Mouse (Mus musculus): ENCODE measurements around the gene Tmem40.

Tmem40 gene

GRCm38 (mm10) chr6:115700778-115701177 lies 61.4 kb downstream of the Tmem40 start:
- no peak for DNase-seq (ENCODE audit: low spot score)

GRCm38 (mm10) chr6:115698699-115699098 lies 63.5 kb downstream of the Tmem40 start:
- no peak for DNase-seq (ENCODE audit: low spot score)

- no peak for DNase-seq (ENCODE audit: low spot score)
These were observed 64.3 kb downstream of the Tmem40 start for GRCm38 (mm10) chr6:115697739-115698558.

GRCm38 (mm10) chr6:115696707-115697215 lies 65.4 kb downstream of the Tmem40 start:
- no peak for DNase-seq (ENCODE audit: low spot score)

GRCm38 (mm10) chr6:115695124-115695523 lies 67.1 kb downstream of the Tmem40 start:
- DNase-seq (ENCODE audit: low spot score): no peak

- DNase-seq (ENCODE audit: low spot score): no peak
These were observed 67.8 kb downstream of the Tmem40 start for GRCm38 (mm10) chr6:115694441-115694842.

- no peak for DNase-seq (ENCODE audit: low spot score)
These were observed 69.1 kb downstream of the Tmem40 start for GRCm38 (mm10) chr6:115692963-115693730.

GRCm38 (mm10) chr6:115692163-115692950 lies 69.9 kb downstream of the Tmem40 start:
- no peak for DNase-seq (ENCODE audit: low spot score)

GRCm38 (mm10) chr6:115690105-115690504 lies 72.1 kb downstream of the Tmem40 start:
- no peak for DNase-seq (ENCODE audit: low spot score)

- DNase-seq (ENCODE audit: low spot score): no peak
These were observed 73.6 kb downstream of the Tmem40 start for GRCm38 (mm10) chr6:115688589-115688988.

GRCm38 (mm10) chr6:115687753-115688152 lies 74.5 kb downstream of the Tmem40 start:
- no peak for DNase-seq (ENCODE audit: low spot score)

- no peak for DNase-seq (ENCODE audit: low spot score)
These were observed 77.2 kb downstream of the Tmem40 start for GRCm38 (mm10) chr6:115684851-115685646.

GRCm38 (mm10) chr6:115684271-115684670 lies 77.9 kb downstream of the Tmem40 start:
- DNase-seq (ENCODE audit: low spot score): no peak

- no peak for DNase-seq (ENCODE audit: low spot score)
These were observed 81.1 kb downstream of the Tmem40 start for GRCm38 (mm10) chr6:115681066-115681465.
